Mouse (Mus musculus) right cerebral cortex, postnatal 14 days (tissue): ENCODE data around the gene Mapk13.
"Not testable (repeated sequence)": the region's sequence is repeated elsewhere in the genome, so short reads cannot be mapped to it uniquely, and the experiment has no call there.

Experiments
- DNase-seq: peaks from one replicate; pipeline ENCODE4 v3.0.0; 2022

The Mapk13 gene

DNA sequence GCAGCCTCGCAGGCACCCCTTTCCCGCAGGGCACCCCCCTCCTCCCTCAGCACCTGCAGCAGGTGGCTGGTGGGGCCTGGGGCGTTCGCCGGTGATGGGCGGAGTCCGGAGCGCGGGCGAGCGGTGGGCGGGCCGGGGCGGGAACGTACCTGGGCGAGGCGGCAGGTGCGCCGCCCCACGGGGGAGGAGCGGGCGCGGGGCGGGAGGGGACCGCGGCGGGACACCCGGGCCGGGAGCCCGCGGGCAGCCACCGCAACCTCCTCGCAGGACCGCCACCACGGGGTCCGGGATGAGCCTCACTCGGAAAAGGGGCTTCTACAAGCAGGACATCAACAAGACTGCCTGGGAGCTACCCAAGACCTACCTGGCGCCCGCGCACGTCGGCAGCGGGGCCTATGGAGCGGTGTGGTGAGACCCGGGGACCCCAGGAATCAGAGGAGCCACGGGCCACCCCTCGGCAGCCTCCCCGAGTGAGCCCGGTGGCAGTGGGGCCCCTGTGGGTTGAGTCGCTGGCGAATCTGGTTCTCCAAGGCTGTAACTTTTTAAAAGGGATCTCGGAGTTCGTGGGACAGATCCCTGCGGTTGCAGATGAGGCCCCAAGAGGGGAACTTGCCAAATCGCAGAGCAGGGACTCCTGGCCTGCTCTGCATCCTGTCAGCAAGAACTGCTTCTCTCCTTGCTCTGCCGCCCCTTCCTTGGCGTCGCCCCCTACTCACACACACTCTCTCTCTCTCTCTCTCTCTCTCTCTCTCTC, at the start of gene Mapk13:
Gene Mapk13, plus strand, starts transcription at position 177 of the 754 bp plus-strand sequence.
- DNase-seq = no peak

DNA sequence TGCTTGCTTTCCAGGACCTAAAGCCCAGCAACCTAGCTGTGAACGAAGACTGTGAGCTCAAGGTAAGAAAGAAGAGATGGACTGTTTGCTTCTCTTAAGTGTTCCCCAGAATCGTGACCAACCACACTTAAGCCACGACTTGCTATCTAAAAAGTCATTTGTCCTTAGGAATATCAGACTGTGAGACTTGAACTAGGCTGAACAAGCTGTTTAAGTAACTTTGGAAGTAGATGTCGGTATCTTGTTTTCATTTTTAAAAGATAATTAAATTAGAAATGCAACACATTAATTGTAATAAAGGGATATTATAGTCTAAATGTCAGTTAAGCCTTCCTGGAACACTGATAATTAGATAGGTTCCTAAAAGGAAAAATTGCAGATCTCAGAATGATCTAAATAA, 43.3 kb upstream of the Mapk13 start, which contains the start of gene AC170998.1:
Gene AC170998.1, plus strand, starts transcription at position 301 of the 400 bp plus-strand sequence.
- DNase-seq = no peak

DNA sequence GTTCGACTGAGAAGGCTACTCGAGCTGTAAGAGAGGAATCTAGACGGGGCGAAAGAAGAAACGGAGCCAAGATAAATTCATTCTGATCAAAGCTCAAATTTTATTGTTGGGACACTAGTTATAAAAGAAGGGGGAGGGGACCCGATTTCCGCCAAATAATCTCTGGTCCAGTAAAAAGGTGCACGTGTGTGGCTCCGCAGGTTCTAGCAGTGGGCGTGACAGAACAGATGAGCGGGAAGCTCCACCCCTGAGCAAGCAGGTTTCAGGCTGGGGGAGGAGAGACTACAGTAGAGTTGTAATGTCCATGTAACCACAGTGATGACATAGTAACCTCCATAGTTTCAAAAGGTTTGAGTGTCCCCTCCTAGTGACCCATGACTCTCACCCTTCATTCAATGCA, 41.6 kb upstream of the Mapk13 start:
- DNase-seq = not testable (repeated sequence)

DNA sequence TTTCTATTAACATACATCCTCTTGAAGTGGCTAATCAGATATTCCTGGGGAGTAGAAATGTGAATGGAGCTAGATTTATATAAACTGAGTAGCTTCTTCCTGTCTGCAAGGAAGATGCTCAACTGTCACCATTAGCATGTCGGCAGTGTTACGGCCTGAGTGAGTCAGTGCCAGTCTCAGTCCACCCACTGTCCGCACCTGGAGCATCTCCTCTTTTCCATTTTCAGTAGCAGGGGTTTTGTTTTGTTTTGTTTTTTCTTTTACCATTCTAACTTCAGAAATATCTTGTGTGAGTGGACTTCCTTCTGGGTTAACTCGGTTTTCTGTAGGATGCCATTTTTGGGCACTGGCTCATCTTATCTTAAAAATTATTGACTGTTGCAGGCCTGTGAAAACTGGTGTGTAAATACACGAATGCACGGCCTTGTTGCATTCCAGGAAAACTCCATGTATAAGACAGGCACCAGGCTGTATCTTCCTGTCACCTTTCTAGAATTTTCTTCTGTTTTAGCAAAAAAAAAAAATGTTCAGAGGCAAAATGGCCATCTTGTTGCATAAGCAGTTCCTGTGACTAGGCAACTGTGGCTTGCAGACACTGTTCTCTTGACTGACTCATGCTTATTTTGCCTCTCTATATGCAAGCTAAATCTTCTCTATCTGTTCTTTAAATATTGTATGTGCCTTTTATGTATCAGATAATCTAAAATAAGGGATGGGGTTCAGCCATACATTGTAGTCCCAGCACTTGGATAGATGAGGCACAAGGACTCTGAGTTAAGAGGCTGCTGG, 33.6 kb upstream of the Mapk13 start:
- no peak for DNase-seq

GRCm38 (mm10) chr17:28736486-28736885, 32.6 kb upstream of the Mapk13 start:
- no peak for DNase-seq

DNA sequence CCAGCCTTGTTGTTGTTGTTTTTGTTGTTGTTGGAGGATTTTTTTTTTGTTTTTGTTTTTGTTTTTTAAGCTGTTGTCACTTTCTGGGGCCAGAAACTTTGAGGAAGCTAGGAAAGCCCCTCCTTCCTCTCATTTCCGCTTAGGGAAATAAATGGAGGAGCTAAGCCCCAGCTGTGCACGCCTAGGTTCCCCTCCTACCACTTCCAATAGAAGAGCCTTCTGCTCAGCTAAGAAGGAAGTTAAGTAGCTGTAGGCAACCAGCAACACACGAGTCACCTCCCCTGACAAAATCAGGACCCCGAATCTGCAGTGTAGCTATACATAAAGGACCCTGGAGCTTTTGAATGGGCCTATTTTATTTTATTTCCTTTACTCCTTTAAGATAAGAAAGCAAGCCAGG, 31.1 kb upstream of the Mapk13 start:
- DNase-seq = no peak

DNA sequence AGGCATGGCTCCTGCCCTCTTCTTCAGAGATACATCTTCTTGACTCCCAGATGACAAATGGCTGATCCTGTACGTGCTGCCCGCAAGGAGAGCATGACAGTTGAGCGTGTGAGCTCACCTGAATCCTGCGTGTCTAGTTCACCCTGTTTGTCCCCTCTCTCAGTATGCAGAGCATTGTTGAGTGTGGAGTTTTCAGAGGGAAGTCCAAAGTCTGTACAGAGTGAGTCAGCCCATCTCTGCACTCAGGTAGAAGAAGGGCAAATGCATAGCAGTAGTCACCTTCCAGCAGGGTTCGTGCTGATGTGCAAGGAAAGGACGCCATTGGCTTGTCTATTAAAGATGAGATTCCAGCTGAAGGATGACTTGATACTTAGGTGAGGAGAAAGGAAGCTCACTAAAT, 29.9 kb upstream of the Mapk13 start:
- DNase-seq = no peak

GRCm38 (mm10) chr17:28743145-28743866, 25.8 kb upstream of the Mapk13 start:
- DNase-seq = peak; percentile 46

GRCm38 (mm10) chr17:28743916-28744315, 25.2 kb upstream of the Mapk13 start:
- no peak for DNase-seq

- DNase-seq = no peak
Measured at GRCm38 (mm10) chr17:28745773-28746172, 23.3 kb upstream of the Mapk13 start.

GRCm38 (mm10) chr17:28748001-28748400, 21.1 kb upstream of the Mapk13 start:
- DNase-seq = no peak

- no peak for DNase-seq
Measured at GRCm38 (mm10) chr17:28750580-28750979, 18.5 kb upstream of the Mapk13 start.

DNA sequence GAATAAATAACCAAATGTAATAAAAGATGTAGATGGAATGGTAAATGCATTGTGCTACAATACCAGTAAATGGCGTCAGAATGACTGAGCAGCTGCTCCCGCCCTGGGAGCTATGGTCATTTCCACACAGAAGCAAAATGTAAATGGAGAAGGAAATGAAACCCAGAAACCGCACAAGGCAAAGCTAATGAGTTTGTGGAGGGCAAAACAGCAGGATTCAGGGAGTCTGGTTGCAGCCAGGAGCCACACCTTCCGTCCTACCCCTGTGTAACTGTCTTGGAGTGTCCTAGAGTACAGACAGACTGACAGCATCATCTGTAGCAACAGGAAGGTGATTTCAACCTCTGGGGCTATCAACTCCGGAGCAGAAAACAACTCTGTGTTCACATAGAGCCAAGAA, 12.7 kb upstream of the Mapk13 start:
- no peak for DNase-seq

DNA sequence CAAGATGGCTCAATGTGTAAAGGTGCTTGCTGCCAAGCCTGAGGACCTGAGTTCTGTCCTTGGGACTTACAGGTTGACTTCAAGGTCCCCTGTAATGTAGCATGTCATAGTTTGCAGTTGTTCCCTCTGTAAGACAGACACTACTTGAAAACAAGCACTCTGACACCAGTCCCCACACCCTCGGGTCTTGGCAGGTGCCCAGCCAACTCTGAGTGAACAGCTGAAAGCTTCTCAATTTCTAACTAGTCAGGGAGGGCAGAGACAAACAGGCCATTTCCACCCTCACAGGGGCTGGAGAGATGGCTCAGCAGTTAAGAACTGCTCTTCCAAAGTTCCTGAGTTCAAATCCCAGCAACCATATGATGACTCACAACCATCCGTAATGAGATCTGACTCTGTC, 11.6 kb upstream of the Mapk13 start:
- DNase-seq = no peak

- no peak for DNase-seq
Measured at GRCm38 (mm10) chr17:28760736-28761312, 8.3 kb upstream of the Mapk13 start.

DNA sequence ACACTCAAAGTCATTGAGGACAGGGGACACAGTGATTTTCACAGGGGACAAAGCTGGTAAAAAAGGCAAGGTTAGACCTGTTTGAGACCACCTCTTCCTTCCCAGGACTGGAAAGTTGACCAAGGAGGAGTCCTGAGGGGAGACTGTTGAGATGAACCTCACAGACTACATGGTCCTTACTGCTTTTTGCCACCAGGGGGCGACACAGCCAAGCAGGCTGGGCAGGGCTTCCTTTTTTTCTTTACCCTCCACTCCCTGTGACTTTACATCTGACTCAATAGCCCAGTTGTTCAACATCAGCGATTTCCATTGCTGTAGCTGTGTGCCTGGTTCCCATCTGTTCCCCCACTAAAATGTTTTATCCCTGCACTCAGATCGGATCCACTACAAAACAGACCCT, 7.2 kb upstream of the Mapk13 start:
- peak; percentile 72 for DNase-seq

DNA sequence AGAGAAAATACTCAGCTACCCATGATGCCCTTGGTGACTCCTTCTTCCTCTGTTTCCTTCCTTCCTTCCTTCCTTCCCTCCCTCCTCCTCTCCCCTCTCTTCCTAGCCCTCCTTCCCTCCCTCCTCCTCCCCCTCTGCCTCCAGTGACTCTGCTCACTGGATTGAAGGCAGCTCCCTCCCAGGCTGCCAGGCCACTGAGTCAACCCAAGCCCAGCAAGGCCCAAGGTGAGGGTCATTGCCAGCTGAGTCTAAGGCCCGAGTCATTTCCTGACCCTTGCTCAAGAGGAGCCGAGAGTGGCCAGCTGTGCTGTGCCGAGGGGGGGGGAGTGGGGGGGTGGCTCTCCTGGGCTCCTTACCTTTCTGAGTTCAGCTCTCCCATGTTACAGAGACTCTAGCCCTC, 2.9 kb upstream of the Mapk13 start:
- no peak for DNase-seq

- DNase-seq = no peak
Measured at GRCm38 (mm10) chr17:28766781-28767515, 2.1 kb upstream of the Mapk13 start.

DNA sequence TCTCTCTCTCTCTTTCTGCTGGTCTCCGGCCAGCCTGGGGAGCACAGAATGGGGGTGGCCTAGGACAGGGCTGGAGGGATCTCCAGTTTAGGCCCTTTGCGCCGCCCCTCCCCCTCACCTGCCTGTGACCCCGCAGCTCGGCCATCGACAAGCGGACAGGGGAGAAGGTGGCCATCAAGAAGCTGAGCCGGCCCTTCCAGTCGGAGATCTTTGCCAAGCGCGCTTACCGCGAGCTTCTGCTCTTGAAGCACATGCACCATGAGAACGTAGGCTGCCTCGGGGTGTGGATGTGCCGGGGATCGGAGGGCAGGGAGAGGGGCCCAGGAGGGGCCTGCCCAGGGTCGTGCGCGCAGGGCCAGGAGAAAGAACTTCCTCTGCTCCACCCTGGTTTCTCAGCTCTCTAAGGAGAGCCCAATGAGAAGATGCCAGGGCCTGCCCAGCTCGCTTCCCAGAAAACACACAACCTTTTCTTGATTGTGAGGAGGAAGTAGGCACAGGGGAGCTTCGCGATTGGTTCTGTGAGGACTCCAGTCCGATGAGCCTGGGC, 851 bp downstream of the Mapk13 start:
- no peak for DNase-seq

DNA sequence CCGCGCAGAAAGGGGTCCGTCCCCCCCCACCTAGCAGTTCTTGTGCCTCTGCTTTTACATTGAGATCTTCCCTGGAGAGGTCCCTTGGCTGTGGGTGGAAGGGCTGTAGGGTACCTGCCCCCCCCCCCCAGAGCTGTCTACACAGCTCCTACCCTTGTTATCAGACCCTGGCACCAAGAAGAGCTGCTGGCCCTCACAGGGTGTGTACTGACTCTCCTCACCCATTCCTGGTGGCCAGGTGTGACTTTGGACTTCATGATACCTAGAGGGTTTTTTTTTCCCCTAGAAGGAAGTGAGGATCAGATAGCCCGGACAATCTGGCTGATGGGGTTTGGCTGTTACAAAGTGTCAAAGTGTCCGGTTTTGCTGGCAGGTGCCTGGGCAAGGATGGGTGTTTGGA, 2.2 kb downstream of the Mapk13 start:
- no peak for DNase-seq

- DNase-seq = not testable (repeated sequence)
Measured at GRCm38 (mm10) chr17:28774303-28774702, 5.2 kb downstream of the Mapk13 start.

DNA sequence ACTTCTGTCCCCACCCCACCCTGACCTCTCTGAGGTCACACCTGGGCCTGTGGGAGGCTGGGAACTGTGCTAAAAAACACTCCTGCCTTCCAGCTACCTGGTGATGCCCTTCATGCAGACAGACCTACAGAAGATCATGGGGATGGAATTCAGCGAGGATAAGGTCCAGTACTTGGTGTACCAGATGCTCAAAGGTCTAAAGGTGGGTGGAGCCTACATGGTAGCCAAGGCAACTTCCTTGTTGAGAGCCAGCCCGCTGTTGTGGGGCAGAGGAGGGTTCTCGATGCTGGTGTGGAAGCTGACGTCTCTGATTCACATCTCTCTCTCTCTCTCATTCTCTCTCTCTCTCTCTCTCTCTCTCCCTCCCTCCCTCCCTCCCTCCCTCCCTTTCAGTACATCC, 6.1 kb downstream of the Mapk13 start:
- no peak for DNase-seq
